Mouse (Mus musculus) thymus, adult 18-20 months (tissue): ENCODE results near the gene Metap2.
A peak's percentile ranks its signal among the peaks of the same experiment; 100 is the strongest.

Experiments used
- DNase-seq, 2 experiments: peaks; one replicate each; pipeline ENCODE4 v3.0.0; 2022; ENCODE audit warnings: mixed read lengths in 2 of 2

The Metap2 gene

GRCm38 (mm10) chr10:93897043-93897646, at the start of gene Metap2:
Gene Metap2, minus strand, starts transcription at chr10:93897093.
- no peak for DNase-seq

- no peak for DNase-seq
Observed at GRCm38 (mm10) chr10:93945843-93946499, 49.1 kb upstream of the Metap2 start.

GRCm38 (mm10) chr10:93945364-93945763, 48.5 kb upstream of the Metap2 start:
- no peak for DNase-seq

GRCm38 (mm10) chr10:93944241-93944640, 47.3 kb upstream of the Metap2 start:
- no peak for DNase-seq

GRCm38 (mm10) chr10:93940279-93940678, 43.4 kb upstream of the Metap2 start:
- DNase-seq = no peak

GRCm38 (mm10) chr10:93939676-93940075, 42.8 kb upstream of the Metap2 start:
- DNase-seq = no peak

GRCm38 (mm10) chr10:93938844-93939271, 42.0 kb upstream of the Metap2 start:
- DNase-seq = peak; percentile 64 to 84

GRCm38 (mm10) chr10:93933980-93934379, 37.1 kb upstream of the Metap2 start:
- DNase-seq = no peak

- DNase-seq = peak; percentile 50 to 64
Observed at GRCm38 (mm10) chr10:93932861-93933260, 36.0 kb upstream of the Metap2 start.

- DNase-seq = peak in 1 of 2 experiments; percentile 54
Observed at GRCm38 (mm10) chr10:93932020-93932419, 35.1 kb upstream of the Metap2 start.

GRCm38 (mm10) chr10:93931431-93931830, 34.5 kb upstream of the Metap2 start:
- no peak for DNase-seq

GRCm38 (mm10) chr10:93930236-93930824, 33.4 kb upstream of the Metap2 start:
- DNase-seq = no peak

GRCm38 (mm10) chr10:93924666-93925065, 27.8 kb upstream of the Metap2 start:
- DNase-seq = no peak

- DNase-seq = no peak
Observed at GRCm38 (mm10) chr10:93921160-93921559, 24.3 kb upstream of the Metap2 start.

- no peak for DNase-seq
Observed at GRCm38 (mm10) chr10:93919227-93919626, 22.3 kb upstream of the Metap2 start.

GRCm38 (mm10) chr10:93918701-93919100, 21.8 kb upstream of the Metap2 start:
- DNase-seq = no peak

GRCm38 (mm10) chr10:93918087-93918486, 21.2 kb upstream of the Metap2 start:
- no peak for DNase-seq

GRCm38 (mm10) chr10:93916778-93917177, 19.9 kb upstream of the Metap2 start:
- DNase-seq = no peak

GRCm38 (mm10) chr10:93915531-93916275, 18.8 kb upstream of the Metap2 start:
- peak in 1 of 2 experiments; percentile 49 for DNase-seq

GRCm38 (mm10) chr10:93913525-93913924, 16.6 kb upstream of the Metap2 start:
- no peak for DNase-seq

GRCm38 (mm10) chr10:93912917-93913316, 16.0 kb upstream of the Metap2 start:
- DNase-seq = no peak

GRCm38 (mm10) chr10:93912136-93912855, 15.4 kb upstream of the Metap2 start:
- no peak for DNase-seq

- no peak for DNase-seq
Observed at GRCm38 (mm10) chr10:93911326-93911725, 14.4 kb upstream of the Metap2 start.
